Mouse (Mus musculus) intestine, embryonic 15.5 days (tissue): Measurements from ENCODE around the gene Tepp. TPM values are rescaled to one million over a fixed set of nuclear protein-coding genes. Genes with fewer than 3 reads are reported as not detected.
A peak's percentile ranks its signal among the peaks of the same experiment; 100 is the strongest.

Source experiments
- ATAC-seq: fragments of 200-750 bp; cut with Nextera tagmentation; 2 replicates; pipeline ENCODE4 v1.8.0; 2017; ENCODE audit warnings: moderate TSS enrichment, moderate library complexity
- H3K27ac ChIP-seq: fragments of 300-500 bp; sonication (generic); 2 replicates; pipeline ENCODE4 v1.5.1; 2015; ENCODE audit warnings: mild to moderate bottlenecking, inconsistent platforms
- H3K27me3 ChIP-seq: fragments of 300-500 bp; sonication (generic); replicated peaks from 2 replicates; pipeline ENCODE4 v1.6.1; 2015; ENCODE audit warnings: inconsistent platforms
- H3K36me3 ChIP-seq: fragments of 300-500 bp; sonication (generic); 2 replicates; pipeline ENCODE4 v1.6.1; 2015; ENCODE audit warnings: inconsistent platforms
- H3K4me1 ChIP-seq: fragments of 300-500 bp; sonication (generic); replicated peaks from 2 replicates; pipeline ENCODE4 v1.6.1; 2015; ENCODE audit warnings: inconsistent platforms
- H3K4me2 ChIP-seq: fragments of 300-500 bp; sonication (generic); replicated peaks from 2 replicates; pipeline ENCODE4 v1.6.1; 2015; ENCODE audit warnings: mild to moderate bottlenecking, inconsistent platforms
- H3K4me3 ChIP-seq: fragments of 300-500 bp; sonication (generic); replicated peaks from 2 replicates; pipeline ENCODE4 v1.5.1; 2015; ENCODE audit warnings: inconsistent platforms
- H3K9ac ChIP-seq: fragments of 300-500 bp; sonication (generic); 2 replicates; pipeline ENCODE4 v1.6.1; 2015; ENCODE audit warnings: inconsistent platforms
- H3K9me3 ChIP-seq: fragments of 300-500 bp; sonication (generic); 2 replicates; pipeline ENCODE4 v1.6.1; 2016; ENCODE audit warnings: inconsistent platforms
- WGBS: fragments of 180-500 bp; shearing (Covaris S2); methylation state at CpG from one replicate; pipeline ENCODE4 v1.1.7; 2015; 5-methylcytosine and 5-hydroxymethylcytosine counted together
- polyA plus RNA-seq: library from polyadenylated mRNA; unstranded; fragments of >200 nt; fragmentation: Nextera tagmentation; extraction: Ambion mirVana; gene quantifications from 2 replicates; pipeline ENCODE4 v1.2.1, GENCODE M21; 2015

Tepp gene
- 0.37 TPM in 1 of 2 replicates, not detected in the other for polyA plus RNA-seq

DNA sequence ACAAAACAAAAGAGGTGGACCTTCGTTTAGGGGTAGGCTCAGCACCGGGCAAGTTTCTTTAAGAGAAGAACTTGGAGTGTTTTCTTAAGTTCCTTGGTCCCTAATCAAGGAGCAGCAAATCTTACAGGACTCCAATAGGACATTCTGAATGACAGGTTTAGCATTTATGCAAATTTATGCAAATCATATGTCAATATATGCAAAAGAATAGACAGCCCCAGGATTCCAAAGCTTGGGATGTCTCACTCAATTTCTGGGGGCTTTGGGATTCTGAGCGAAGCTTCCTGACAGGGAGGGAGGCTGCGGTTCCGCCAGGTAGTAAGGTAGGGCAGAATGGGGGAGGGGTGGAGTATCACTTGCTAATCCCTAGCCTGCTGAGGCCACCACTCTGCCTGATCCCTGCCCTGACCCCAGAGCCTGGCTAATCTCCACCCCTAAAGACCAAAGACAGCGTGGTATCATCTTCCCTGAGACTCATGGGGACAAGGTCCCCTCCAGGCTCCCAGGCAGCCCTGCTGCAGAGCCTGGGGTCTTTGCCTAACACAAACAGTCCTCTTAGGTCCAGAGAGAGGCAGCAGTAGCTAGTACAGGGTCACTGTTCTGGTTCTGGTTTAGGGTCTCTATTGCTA lies at the start of gene Tepp:
Gene Tepp (plus strand): TSS at position 225 of the 629 bp plus-strand sequence.
- Histone ChIP-seq H3K9me3 (no peaks in the 10 kb centered on the region), H3K27ac (no peak within 1 kb of the TSS), H3K4me3 (no peak within 1 kb of the TSS), H3K27me3 (no peaks in the 10 kb centered on the region), H3K36me3 (no peaks in the 10 kb centered on the region), H3K9ac (no peak within 1 kb of the TSS), H3K4me1 (no peaks in the 10 kb centered on the region), H3K4me2 (no peak within 1 kb of the TSS)
- no peak for ATAC-seq
- WGBS: 40% methylated on average over 6 of the region's 6 CpGs

DNA sequence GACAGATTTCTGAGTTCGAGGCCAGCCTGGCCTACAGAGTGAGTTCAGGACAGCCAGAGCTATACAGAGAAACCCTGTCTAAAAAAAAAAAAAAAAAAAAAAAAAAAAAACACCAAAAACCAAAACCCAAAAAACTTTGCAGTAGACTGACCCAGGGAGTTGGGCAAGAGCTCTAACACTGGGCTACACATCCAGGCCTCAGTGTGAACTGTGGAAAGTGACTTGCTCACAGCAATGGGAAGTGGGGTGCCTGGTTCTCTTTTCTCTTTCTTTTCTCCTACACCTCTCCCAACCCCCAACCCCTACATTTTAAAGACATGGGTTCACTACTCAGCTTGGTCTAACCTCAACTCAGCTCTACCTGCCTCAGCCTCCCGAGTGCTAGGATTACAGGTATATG lies 48.2 kb upstream of the Tepp start:
- ATAC-seq: no peak
- 79% methylated on average over 2 of the region's 2 CpGs for WGBS
- no peak overlapping the region for H3K27ac ChIP-seq

DNA sequence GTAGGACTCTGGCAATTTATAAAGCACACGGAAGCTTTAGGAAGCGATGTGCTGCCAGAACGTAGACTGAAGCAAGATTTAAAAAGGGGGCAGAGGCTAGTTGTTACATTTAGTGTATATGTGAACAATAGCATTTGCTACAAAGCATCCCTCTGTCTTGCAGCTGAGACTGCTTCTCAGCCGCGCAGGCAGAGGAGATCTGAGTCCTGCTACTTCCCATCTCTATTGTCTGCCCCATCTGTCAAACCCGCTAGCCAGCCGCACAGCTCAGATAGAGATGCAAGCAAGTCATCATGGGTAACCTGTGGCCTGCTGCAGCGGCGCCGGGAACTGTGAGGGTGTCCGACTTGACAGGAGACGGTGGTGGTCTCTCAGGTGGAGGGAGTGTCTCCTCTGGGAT lies 39.9 kb upstream of the Tepp start:
- Histone ChIP-seq H3K4me2 (no peak overlapping the region), H3K36me3 (no peaks in the 10 kb centered on the region), H3K27ac (no peak overlapping the region), H3K4me1 (no peaks in the 10 kb centered on the region), H3K27me3 (no peaks in the 10 kb centered on the region), H3K9ac (no peak overlapping the region), H3K9me3 (no peaks in the 10 kb centered on the region), H3K4me3 (no peak overlapping the region)
- WGBS: 62% methylated on average over 12 of the region's 12 CpGs
- no peak for ATAC-seq

More for the DNA sequence above, 48.2 kb upstream of the Tepp start:
- Histone ChIP-seq H3K9ac (no peak overlapping the region), H3K27me3 (no peaks in the 10 kb centered on the region), H3K4me2 (no peak overlapping the region), H3K36me3 (no peaks in the 10 kb centered on the region), H3K4me3 (no peak overlapping the region), H3K9me3 (no peaks in the 10 kb centered on the region), H3K4me1 (no peaks in the 10 kb centered on the region)

DNA sequence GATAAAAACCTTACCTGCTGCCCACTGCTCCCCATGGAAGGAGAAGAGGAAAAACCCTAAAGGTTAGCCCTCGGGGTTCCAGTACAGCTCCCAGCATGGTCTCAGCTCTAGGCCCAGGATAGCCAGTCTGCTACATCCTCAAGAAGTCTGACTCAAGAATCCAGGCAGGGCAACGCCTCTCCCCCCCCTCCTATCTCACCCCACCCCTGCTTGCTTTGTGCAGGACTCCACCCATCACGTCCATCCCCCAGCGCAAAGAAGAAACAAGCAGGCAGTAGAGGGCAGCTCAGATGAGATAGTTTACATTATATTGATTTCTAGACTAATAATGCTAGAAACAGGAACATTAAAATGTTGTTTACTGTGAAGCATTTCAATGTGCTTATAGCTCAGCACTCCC lies 38.5 kb upstream of the Tepp start:
- Histone ChIP-seq H3K27ac (no peak overlapping the region), H3K27me3 (no peaks in the 10 kb centered on the region), H3K4me1 (no peaks in the 10 kb centered on the region), H3K9ac (no peak overlapping the region), H3K9me3 (no peaks in the 10 kb centered on the region), H3K4me3 (no peak overlapping the region), H3K4me2 (no peak overlapping the region), H3K36me3 (no peaks in the 10 kb centered on the region)
- 27% methylated on average over 4 of the region's 4 CpGs for WGBS
- ATAC-seq: peak; percentile 43; the same call in 1 of the 2 replicates

DNA sequence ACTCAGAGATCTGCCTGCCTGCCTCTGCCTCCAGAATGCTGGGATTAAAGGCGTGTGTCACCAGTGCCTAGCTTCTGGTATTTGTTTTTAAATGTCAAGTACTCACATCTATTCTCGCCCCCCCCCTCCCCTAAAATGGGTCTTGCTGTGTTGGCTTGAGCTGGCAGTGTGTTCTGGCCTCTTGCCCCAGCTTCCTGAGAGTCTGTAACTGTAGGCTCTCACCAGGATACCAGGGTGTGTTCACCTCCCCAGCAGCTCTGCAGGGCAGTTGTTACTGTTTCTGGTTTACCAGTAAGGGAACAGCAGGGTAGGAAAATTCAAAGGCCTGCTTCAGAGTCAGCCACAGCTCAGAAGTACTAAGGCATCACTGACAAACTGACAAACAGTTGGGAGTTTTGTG lies 37.5 kb upstream of the Tepp start:
- H3K4me2 ChIP-seq: no peak overlapping the region
- H3K36me3 ChIP-seq: no peaks in the 10 kb centered on the region
- H3K27me3 ChIP-seq: no peaks in the 10 kb centered on the region

DNA sequence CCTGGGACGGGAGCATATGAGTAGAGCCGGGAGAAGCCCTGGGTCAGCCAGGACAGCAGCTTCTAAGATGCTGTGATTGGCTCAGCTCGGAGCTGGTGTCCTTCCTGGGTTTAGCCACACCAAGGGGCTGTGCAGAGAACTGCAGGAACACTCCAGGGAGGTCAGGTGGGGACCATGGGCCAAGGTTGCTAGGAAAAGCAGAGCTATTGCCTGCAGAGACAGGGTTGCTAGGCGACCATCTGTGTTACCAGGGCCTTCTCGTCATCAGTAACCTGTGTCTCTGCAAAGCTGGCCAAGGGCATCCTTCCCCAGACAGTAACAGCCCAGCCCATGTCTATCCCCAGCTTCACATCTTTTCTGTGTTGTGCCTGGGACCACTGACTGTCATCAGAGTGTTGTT lies 28.9 kb upstream of the Tepp start:
- Histone ChIP-seq H3K27ac (no peak overlapping the region), H3K27me3 (no peaks in the 10 kb centered on the region), H3K4me3 (no peak overlapping the region), H3K4me1 (0 out of 2 replicates have a peak, but pooled peaks cover 2% of the 10 kb centered on the region), H3K36me3 (no peaks in the 10 kb centered on the region), H3K4me2 (no peak overlapping the region), H3K9ac (no peak overlapping the region), H3K9me3 (no peaks in the 10 kb centered on the region)
- ATAC-seq: no peak
- 47% methylated on average over 5 of the region's 5 CpGs for WGBS

More for the DNA sequence above, 37.5 kb upstream of the Tepp start:
- no peak overlapping the region for H3K4me3 ChIP-seq
- ATAC-seq: no peak
- H3K9ac ChIP-seq: no peak overlapping the region
- no peaks in the 10 kb centered on the region for H3K4me1 ChIP-seq
- H3K27ac ChIP-seq: no peak overlapping the region
- whole genome bisulfite sequencing: 44% methylated on average over 2 of the region's 2 CpGs
- H3K9me3 ChIP-seq: no peaks in the 10 kb centered on the region

DNA sequence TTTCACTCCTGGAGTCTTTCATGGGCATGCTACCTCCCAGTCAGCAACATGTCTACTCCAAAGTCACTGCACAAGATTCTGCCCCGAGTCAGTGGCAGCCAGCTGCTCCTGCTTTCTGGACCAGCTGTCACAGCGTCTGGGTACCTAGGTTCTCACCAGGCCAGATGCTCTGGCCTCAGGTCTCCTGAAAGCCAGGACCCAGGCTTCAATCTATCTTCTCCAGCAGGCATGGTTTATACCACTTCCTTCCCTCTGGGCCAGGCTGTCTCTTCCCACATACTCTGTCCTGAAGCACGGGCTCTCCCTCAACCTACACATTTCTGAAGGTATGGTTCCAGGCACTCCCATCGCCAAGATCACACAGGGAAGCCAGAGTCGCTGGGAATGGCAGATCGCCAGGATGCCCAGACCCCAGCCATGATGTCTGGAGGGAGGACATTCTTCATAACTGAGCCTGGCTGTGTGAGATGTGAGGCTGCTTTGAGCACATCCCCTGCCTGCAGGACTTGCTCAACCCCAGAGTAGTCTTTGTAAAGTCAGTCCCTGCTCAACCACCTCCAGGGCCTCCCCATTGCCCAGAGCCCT lies 21.2 kb upstream of the Tepp start:
- no peak overlapping the region for H3K4me3 ChIP-seq
- no peaks in the 10 kb centered on the region for H3K36me3 ChIP-seq
- H3K9ac ChIP-seq: no peak overlapping the region
- 0 out of 2 replicates have a peak, but pooled peaks cover 5% of the 10 kb centered on the region for H3K4me1 ChIP-seq
- no peaks in the 10 kb centered on the region for H3K9me3 ChIP-seq
- no peak for ATAC-seq
- 59% methylated on average over 6 of the region's 6 CpGs for WGBS
- H3K27me3 ChIP-seq: no peaks in the 10 kb centered on the region
- no peak overlapping the region for H3K4me2 ChIP-seq
- no peak overlapping the region for H3K27ac ChIP-seq

DNA sequence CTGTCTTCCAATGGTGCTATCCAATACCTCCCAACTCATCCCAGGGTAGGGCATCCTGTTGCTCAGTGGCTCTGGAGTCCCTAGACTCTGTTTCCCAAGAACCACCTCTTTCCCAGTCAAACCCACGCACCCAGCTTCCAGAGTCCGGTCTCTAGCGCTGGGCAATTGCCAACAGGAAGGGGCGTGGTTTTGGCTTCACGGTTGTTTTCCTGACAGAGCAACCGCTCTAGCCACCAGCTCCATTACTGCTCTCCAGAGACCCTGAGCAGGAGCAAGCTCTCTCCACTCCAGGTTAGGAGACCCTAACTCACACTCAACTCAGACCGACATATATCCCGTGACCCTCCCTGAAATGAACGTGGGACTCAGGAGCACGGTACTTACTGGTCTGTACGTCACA lies 17.2 kb upstream of the Tepp start:
- Histone ChIP-seq H3K4me2 (peak overlapping the region; percentile 33), H3K36me3 (no peaks in the 10 kb centered on the region), H3K4me3 (no peak overlapping the region; the same call in 1 of the 2 replicates), H3K27ac (no peak overlapping the region), H3K27me3 (no peaks in the 10 kb centered on the region), H3K4me1 (0 out of 2 replicates have a peak, but pooled peaks cover 5% of the 10 kb centered on the region), H3K9ac (no peak overlapping the region), H3K9me3 (no peaks in the 10 kb centered on the region)
- peak; percentile 49; the same call in 1 of the 2 replicates for ATAC-seq
- 60% methylated on average over 11 of the region's 11 CpGs for WGBS

DNA sequence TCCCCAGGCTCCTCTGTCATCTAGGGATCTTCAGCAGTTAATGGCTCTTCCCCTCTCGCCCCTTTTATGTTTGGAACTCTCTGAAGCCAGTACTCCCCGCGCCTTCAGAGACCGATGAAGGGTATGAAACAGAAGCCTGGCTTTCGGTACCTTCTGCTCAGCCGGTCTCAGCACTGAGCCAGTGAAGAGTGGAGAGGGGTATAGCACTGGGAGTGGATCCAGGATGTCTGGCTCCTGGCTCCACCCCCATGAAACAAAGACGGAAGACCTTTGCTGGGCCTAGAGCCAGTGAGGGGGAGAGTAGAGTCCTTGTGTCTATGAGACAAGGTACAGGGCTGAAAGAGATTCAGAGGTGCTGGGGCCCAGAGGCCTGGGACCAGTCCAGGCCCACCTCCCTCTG lies 16.5 kb upstream of the Tepp start:
- Histone ChIP-seq H3K4me3 (no peak overlapping the region; the same call in 1 of the 2 replicates), H3K27ac (peak overlapping the region; percentile 60; the same call in 1 of the 2 replicates), H3K4me2 (peak overlapping the region; percentile 33), H3K4me1 (0 out of 2 replicates have a peak, but pooled peaks cover 5% of the 10 kb centered on the region), H3K36me3 (no peaks in the 10 kb centered on the region), H3K9me3 (no peaks in the 10 kb centered on the region), H3K27me3 (no peaks in the 10 kb centered on the region), H3K9ac (no peak overlapping the region)
- ATAC-seq: peak; percentile 70; the same call in 1 of the 2 replicates
- 55% methylated on average over 7 of the region's 7 CpGs for WGBS

DNA sequence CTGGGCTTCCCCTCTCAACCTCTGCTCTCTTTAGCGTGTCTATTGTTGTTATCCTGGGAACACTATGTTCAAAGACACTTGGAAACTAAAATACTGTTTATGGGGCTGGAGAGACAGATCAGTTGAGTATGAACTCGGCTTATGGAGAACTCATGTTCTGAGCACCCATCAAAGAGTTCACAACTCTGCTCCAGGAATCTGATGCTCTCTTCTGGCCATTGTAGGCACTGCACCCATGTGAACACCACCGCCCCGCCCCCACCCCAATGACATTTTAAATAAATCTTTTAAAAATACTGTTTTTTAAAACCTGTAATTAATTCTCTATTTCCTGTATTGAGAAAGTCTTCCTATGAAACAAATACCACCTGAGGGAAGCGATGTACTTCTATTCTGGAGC lies 8.0 kb upstream of the Tepp start:
- no peak overlapping the region for H3K9ac ChIP-seq
- WGBS: 18% methylated on average over 5 of the region's 5 CpGs
- H3K4me1 ChIP-seq: no peaks in the 10 kb centered on the region
- H3K27me3 ChIP-seq: no peaks in the 10 kb centered on the region
- no peaks in the 10 kb centered on the region for H3K9me3 ChIP-seq
- H3K4me3 ChIP-seq: no peak overlapping the region
- no peak overlapping the region for H3K27ac ChIP-seq
- no peaks in the 10 kb centered on the region for H3K36me3 ChIP-seq
- 0 out of 2 replicates have a peak, but pooled peaks have one; percentile 63 for ATAC-seq
- no peak overlapping the region for H3K4me2 ChIP-seq

DNA sequence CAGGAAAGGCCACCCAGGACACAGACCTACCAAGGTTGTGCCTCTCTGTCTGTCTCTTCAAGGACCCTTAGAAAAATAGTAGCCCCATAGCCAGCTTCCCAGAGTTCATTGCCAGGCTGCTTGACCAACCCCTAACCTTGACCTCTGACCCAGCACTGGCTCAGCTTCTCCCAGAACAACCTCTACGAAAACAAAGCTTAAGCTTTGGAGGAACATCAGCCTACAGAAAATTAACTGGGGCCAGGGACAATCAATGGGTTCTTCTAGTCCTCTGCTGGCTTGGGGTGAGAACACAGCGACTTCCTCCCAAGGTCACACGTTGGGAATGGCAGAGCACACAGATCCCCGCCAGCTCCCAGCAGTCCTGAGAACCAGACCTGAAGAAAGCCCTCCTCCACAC lies 4.8 kb upstream of the Tepp start:
- H3K9ac ChIP-seq: no peak overlapping the region
- H3K4me3 ChIP-seq: no peak overlapping the region
- no peak overlapping the region for H3K4me2 ChIP-seq
- no peaks in the 10 kb centered on the region for H3K9me3 ChIP-seq
- no peaks in the 10 kb centered on the region for H3K4me1 ChIP-seq
- ATAC-seq: 0 out of 2 replicates have a peak, but pooled peaks have one; percentile 34
- no peaks in the 10 kb centered on the region for H3K27me3 ChIP-seq
- no peak overlapping the region for H3K27ac ChIP-seq
- H3K36me3 ChIP-seq: no peaks in the 10 kb centered on the region
- WGBS: 56% methylated on average over 4 of the region's 4 CpGs

DNA sequence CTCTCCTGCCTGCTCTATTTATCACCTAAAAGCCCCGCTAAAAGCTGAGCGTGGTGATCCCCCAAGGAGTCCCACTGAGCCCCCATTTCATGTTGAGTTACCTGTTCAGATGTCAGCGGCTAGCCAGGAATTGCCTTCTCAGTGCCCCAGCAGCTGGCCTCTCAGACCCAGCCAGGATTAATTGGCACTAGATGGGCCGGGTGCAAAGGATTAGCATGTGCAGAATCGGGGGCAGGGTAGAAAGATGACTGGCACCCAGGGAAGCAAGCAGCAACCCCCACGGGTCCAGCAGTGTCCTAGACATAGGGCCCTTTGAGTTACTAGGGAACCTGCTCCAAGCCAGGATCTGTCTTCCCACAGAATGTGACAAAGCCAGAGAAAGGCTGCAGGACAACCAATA lies 3.9 kb upstream of the Tepp start, which contains the start of gene Cngb1:
Gene Cngb1 (minus strand): TSS at position 155 of the 400 bp plus-strand sequence.
- Histone ChIP-seq H3K9me3 (no peaks in the 10 kb centered on the region), H3K36me3 (no peaks in the 10 kb centered on the region), H3K9ac (no peak within 1 kb of the TSS), H3K4me2 (no peak within 1 kb of the TSS), H3K4me3 (no peak within 1 kb of the TSS), H3K4me1 (no peaks in the 10 kb centered on the region), H3K27me3 (no peaks in the 10 kb centered on the region), H3K27ac (no peak within 1 kb of the TSS)
- no peak for ATAC-seq
- WGBS: 48% methylated on average over 6 of the region's 6 CpGs

DNA sequence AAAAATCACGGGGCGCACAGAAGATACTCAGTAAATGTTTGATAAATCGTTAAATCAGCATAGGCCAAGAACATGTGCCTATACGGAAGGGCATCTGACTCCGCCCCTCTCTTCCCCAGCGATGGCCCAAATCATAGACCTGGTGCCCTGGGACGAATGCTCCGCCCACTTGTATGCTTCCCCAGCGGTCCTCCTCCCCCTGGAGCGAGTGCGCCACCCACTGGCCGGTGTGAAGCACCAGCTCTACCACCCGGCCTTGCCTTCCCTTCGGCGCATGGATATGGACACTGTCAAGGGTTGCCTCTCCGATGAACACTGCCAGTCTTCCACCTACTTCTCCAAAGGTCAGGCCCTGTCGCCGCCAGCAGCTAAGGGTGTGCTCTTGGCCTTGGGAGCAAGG lies 2.5 kb downstream of the Tepp start:
- ATAC-seq: no peak
- H3K4me2 ChIP-seq: no peak overlapping the region
- 70% methylated on average over 18 of the region's 18 CpGs for WGBS
- no peak overlapping the region for H3K4me3 ChIP-seq
- no peak overlapping the region for H3K27ac ChIP-seq
- H3K4me1 ChIP-seq: no peaks in the 10 kb centered on the region
- no peaks in the 10 kb centered on the region for H3K9me3 ChIP-seq
- H3K9ac ChIP-seq: no peak overlapping the region
- H3K36me3 ChIP-seq: no peaks in the 10 kb centered on the region
- H3K27me3 ChIP-seq: no peaks in the 10 kb centered on the region
